Mouse (Mus musculus) myocyte (in vitro differentiated cells): Measurements from ENCODE around the gene Nop10.

ENCODE experiments used
- CEBPB ChIP-seq: IDR thresholded peaks from 2 replicates; pipeline ENCODE4 v1.6.1; 2011; ENCODE audit warnings: mild to moderate bottlenecking, moderate library complexity; ENCODE audit not compliant: poor library complexity, insufficient read depth, severe bottlenecking
- E2F4 ChIP-seq: IDR thresholded peaks from one replicate; pipeline ENCODE4 v1.6.1; 2011; ENCODE audit warnings: mild to moderate bottlenecking, control low read depth, moderate library complexity; ENCODE audit not compliant: insufficient read depth
- MAX ChIP-seq: IDR thresholded peaks from one replicate; pipeline ENCODE4 v1.6.1; 2011; ENCODE audit warnings: low read depth, mild to moderate bottlenecking, control low read depth
- MYOG ChIP-seq, 3 experiments: IDR thresholded peaks; one replicate each; pipeline ENCODE4 v1.6.1; 2011; ENCODE audit warnings: control low read depth in 2 of 3, low read depth in 2 of 3, mild to moderate bottlenecking in 2 of 3; ENCODE audit not compliant: insufficient read length in 2 of 3, control insufficient read depth in 1 of 3, insufficient read depth in 1 of 3
- POLR2A ChIP-seq: IDR thresholded peaks from one replicate; pipeline ENCODE4 v1.6.1; 2011; ENCODE audit warnings: low read depth, mild to moderate bottlenecking, control low read depth, moderate library complexity; ENCODE audit not compliant: insufficient read length
- POLR2AphosphoS2 ChIP-seq: IDR thresholded peaks from one replicate; pipeline ENCODE4 v1.6.1; 2011; ENCODE audit warnings: low read depth, control low read depth; ENCODE audit not compliant: insufficient read length
- TCF12 ChIP-seq: IDR thresholded peaks from one replicate; pipeline ENCODE4 v1.6.1; 2011; ENCODE audit warnings: mild to moderate bottlenecking, control low read depth; ENCODE audit not compliant: poor library complexity, insufficient read depth, severe bottlenecking
- USF1 ChIP-seq: IDR thresholded peaks from one replicate; pipeline ENCODE4 v1.6.1; 2011; ENCODE audit warnings: low read depth, mild to moderate bottlenecking, control low read depth, moderate library complexity

DNA sequence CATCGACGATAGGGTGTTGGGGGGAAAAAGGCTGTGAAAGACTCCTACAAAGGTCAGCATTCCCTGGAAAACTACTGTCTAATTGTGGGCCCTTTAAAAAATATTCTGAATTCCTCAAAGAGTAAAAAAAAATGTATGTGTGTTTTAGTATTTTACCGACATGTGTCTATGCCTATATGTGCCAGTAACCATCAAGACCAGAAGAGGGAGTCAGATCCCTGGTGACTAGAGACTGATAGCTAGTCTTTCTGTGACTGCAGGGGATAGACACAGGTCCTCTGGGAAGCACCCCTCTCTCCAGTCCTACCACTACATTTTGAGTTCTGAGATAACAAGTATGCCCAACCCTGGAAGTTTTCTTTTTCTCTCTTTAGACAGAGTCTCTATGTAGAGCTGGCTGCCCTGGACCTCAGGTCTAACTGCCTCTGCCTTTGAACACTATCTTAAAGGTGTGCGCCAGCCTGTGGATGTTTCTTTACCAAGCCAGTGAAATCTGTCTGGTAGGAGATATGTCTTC, 1.1 kb downstream of the Nop10 start:
- TF ChIP-seq MYOG (IDR thresholded peaks at IDR 0.05; ENCODE audit: control insufficient read depth in 1 of 3, insufficient read depth in 1 of 3, insufficient read length in 2 of 3, low read depth in 2 of 3), result no peak
- no peak for TF ChIP-seq POLR2A
- TF ChIP-seq USF1, result no peak
- TF ChIP-seq E2F4, result no peak
- TF ChIP-seq CEBPB, result no peak
- TF ChIP-seq MAX, result no peak
- no peak for TF ChIP-seq TCF12
- no peak for TF ChIP-seq POLR2AphosphoS2
